Mouse (Mus musculus): ENCODE results near the gene Colca2.

Gene Colca2

GRCm38 (mm10) chr9:51258426-51258825, 19.9 kb downstream of the Colca2 start:
- Histone ChIP-seq H3K27me3 (ENCODE audit: insufficient read depth, low read length) (no peaks in the 10 kb centered on the region), H3K4me1 (replicated peaks; ENCODE audit: low read depth, low read length) (peaks cover 2% of the 10 kb centered on the region; the same call in 1 of the 2 replicates), H3K36me3 (ENCODE audit: insufficient read depth, low read length) (no peaks in the 10 kb centered on the region), H3K9me3 (ENCODE audit: low read length) (no peaks in the 10 kb centered on the region), H3K4me3 (replicated peaks; ENCODE audit: low read length) (no peak overlapping the region)
- TF ChIP-seq NANOG (IDR thresholded peaks at IDR 0.05; ENCODE audit: borderline replicate concordance, low read length) = no peak
- TF ChIP-seq CTCF (conservative IDR thresholded peaks at IDR 0.05; ENCODE audit: low read length) = no peak
- TF ChIP-seq POU5F1 (IDR thresholded peaks at IDR 0.05; ENCODE audit: borderline replicate concordance, low read length) = no peak

- Histone ChIP-seq H3K9me3 (ENCODE audit: low read length) (no peaks in the 10 kb centered on the region), H3K4me1 (replicated peaks; ENCODE audit: low read depth, low read length) (peaks cover 5% of the 10 kb centered on the region; the same call in 1 of the 2 replicates), H3K4me3 (replicated peaks; ENCODE audit: low read length) (no peak overlapping the region), H3K36me3 (ENCODE audit: insufficient read depth, low read length) (no peaks in the 10 kb centered on the region), H3K27me3 (ENCODE audit: insufficient read depth, low read length) (no peaks in the 10 kb centered on the region)
- TF ChIP-seq NANOG (IDR thresholded peaks at IDR 0.05; ENCODE audit: borderline replicate concordance, low read length) (no peak), POU5F1 (IDR thresholded peaks at IDR 0.05; ENCODE audit: borderline replicate concordance, low read length) (no peak), CTCF (conservative IDR thresholded peaks at IDR 0.05; ENCODE audit: low read length) (no peak)
These were observed 21.4 kb downstream of the Colca2 start for GRCm38 (mm10) chr9:51256780-51257502.

DNA sequence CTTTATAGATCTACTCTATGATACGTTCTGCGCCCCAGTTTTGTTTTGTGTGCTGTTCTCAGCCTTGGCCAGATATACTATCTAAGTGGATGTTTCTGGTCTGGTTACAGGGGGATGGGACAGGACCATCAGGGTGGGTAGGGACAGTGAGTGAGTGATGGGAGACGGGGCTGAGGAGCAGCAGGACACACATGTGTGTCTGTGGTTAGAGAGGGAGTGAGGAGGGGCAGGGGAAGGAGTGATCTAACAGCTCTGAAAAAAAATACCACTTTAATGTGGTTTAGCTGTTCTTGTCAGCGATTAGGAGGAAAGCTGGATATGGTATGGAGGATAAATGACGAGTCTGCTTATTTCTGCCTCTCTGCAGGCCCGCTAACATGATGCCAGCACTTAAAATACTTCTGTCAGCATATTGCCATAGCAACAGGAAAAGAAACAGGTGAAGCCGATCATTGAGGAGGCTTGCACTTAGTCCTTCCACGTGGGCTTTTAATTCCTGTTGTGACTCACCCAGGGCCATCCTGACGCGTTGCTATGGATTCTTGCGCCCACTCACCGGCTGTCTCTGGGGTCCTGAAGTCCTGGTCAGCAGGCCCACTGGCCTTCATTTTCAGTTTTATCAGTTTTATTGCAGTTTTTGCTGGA, 39.5 kb downstream of the Colca2 start:
- H3K4me3 ChIP-seq (replicated peaks; ENCODE audit: low read length) = no peak overlapping the region
- no peaks in the 10 kb centered on the region for H3K36me3 ChIP-seq (ENCODE audit: insufficient read depth, low read length)
- H3K9me3 ChIP-seq (ENCODE audit: low read length) = no peaks in the 10 kb centered on the region
- no peaks in the 10 kb centered on the region for H3K4me1 ChIP-seq (replicated peaks; ENCODE audit: low read depth, low read length)
- TF ChIP-seq CTCF (conservative IDR thresholded peaks at IDR 0.05; ENCODE audit: low read length) = no peak
- no peak for TF ChIP-seq POU5F1 (IDR thresholded peaks at IDR 0.05; ENCODE audit: borderline replicate concordance, low read length)
- TF ChIP-seq NANOG (IDR thresholded peaks at IDR 0.05; ENCODE audit: borderline replicate concordance, low read length) = no peak
- H3K27me3 ChIP-seq (ENCODE audit: insufficient read depth, low read length) = no peaks in the 10 kb centered on the region

- Histone ChIP-seq H3K27me3 (ENCODE audit: insufficient read depth, low read length) (no peaks in the 10 kb centered on the region), H3K4me3 (replicated peaks; ENCODE audit: low read length) (no peak overlapping the region), H3K36me3 (ENCODE audit: insufficient read depth, low read length) (no peaks in the 10 kb centered on the region), H3K9me3 (ENCODE audit: low read length) (no peaks in the 10 kb centered on the region), H3K4me1 (replicated peaks; ENCODE audit: low read depth, low read length) (no peaks in the 10 kb centered on the region)
- TF ChIP-seq POU5F1 (IDR thresholded peaks at IDR 0.05; ENCODE audit: borderline replicate concordance, low read length) = no peak
- no peak for TF ChIP-seq NANOG (IDR thresholded peaks at IDR 0.05; ENCODE audit: borderline replicate concordance, low read length)
- no peak for TF ChIP-seq CTCF (conservative IDR thresholded peaks at IDR 0.05; ENCODE audit: low read length)
These were observed 46.2 kb downstream of the Colca2 start for GRCm38 (mm10) chr9:51232163-51232562.

DNA sequence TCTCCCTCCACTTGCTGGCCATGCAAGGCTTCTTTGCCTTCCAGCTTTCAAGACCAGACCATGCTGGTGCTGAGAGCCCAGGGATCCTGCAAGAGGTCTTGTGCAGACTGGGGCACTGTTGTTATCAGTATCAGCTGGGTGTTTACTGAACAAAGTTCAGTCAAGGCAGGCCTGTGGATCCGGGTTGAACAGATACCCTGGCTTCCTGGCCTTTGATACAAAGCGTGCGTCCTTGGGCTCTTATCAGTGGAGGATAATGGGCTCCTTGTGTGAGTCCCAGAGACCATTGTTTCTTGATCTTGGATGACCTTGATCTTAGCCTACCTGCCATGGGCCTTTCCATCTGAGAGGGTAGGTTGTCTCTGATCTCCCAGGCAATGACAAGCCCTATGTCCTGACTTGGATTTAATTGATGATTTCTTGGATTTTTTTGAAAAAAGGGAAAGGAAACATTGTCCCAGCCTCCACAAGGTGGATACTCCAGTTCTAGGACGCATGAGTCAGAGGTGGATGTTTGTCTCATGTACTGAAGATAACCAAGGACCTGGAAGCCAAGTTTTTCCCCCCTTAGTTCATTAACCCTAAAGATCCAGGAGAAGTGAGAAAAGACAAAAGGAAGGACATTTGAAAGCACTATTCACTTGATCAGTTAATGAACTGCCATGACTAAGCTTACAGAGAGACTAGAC, 47.5 kb downstream of the Colca2 start:
- no peak for TF ChIP-seq POU5F1 (IDR thresholded peaks at IDR 0.05; ENCODE audit: borderline replicate concordance, low read length)
- no peak for TF ChIP-seq CTCF (conservative IDR thresholded peaks at IDR 0.05; ENCODE audit: low read length)
- no peak for TF ChIP-seq NANOG (IDR thresholded peaks at IDR 0.05; ENCODE audit: borderline replicate concordance, low read length)
- no peaks in the 10 kb centered on the region for H3K9me3 ChIP-seq (ENCODE audit: low read length)
- H3K4me1 ChIP-seq (replicated peaks; ENCODE audit: low read depth, low read length) = no peaks in the 10 kb centered on the region
- H3K4me3 ChIP-seq (replicated peaks; ENCODE audit: low read length) = no peak overlapping the region
- no peaks in the 10 kb centered on the region for H3K27me3 ChIP-seq (ENCODE audit: insufficient read depth, low read length)
- no peaks in the 10 kb centered on the region for H3K36me3 ChIP-seq (ENCODE audit: insufficient read depth, low read length)

GRCm38 (mm10) chr9:51225636-51226166, 52.7 kb downstream of the Colca2 start:
- Histone ChIP-seq H3K4me1 (replicated peaks; ENCODE audit: low read depth, low read length) (no peaks in the 10 kb centered on the region), H3K9me3 (ENCODE audit: low read length) (no peaks in the 10 kb centered on the region), H3K4me3 (replicated peaks; ENCODE audit: low read length) (no peak overlapping the region), H3K36me3 (ENCODE audit: insufficient read depth, low read length) (no peaks in the 10 kb centered on the region), H3K27me3 (ENCODE audit: insufficient read depth, low read length) (no peaks in the 10 kb centered on the region)
- no peak for TF ChIP-seq CTCF (conservative IDR thresholded peaks at IDR 0.05; ENCODE audit: low read length)
- TF ChIP-seq POU5F1 (IDR thresholded peaks at IDR 0.05; ENCODE audit: borderline replicate concordance, low read length) = no peak
- no peak for TF ChIP-seq NANOG (IDR thresholded peaks at IDR 0.05; ENCODE audit: borderline replicate concordance, low read length)
